Mouse (Mus musculus) brain, embryonic 14.5 days (tissue): ENCODE measurements around the gene Erg.

Experiments
- CTCF ChIP-seq: fragments of 200-500 bp; IDR thresholded peaks from 2 replicates; pipeline ENCODE4 v1.5.1; 2012; ENCODE audit warnings: inconsistent platforms, mild to moderate bottlenecking, moderate library complexity, borderline replicate concordance; ENCODE audit not compliant: insufficient read depth, insufficient read length; ENCODE audit errors: extremely low read depth
- POLR2A ChIP-seq: fragments of 200-500 bp; IDR thresholded peaks from 2 replicates; pipeline ENCODE4 v1.6.1; 2012; ENCODE audit warnings: mild to moderate bottlenecking, inconsistent platforms, borderline replicate concordance; ENCODE audit not compliant: poor library complexity, insufficient read depth, insufficient read length, severe bottlenecking; ENCODE audit errors: extremely low read depth

- TF ChIP-seq CTCF (no peak), POLR2A (no peak)
These were observed 213.4 kb downstream of the Erg start for GRCm38 (mm10) chr16:95372960-95373359.
